Mouse (Mus musculus) midbrain, postnatal 0 days (tissue): ENCODE measurements around the gene Gm26620. TPM values are rescaled to one million over a fixed set of nuclear protein-coding genes. Genes with fewer than 3 reads are reported as not detected.

Source experiments
- ATAC-seq: fragments of 200-750 bp; cut with Nextera tagmentation; 2 replicates; pipeline ENCODE4 v1.8.0; 2017; ENCODE audit warnings: moderate number of reproducible peaks, mild to moderate bottlenecking, moderate TSS enrichment, moderate library complexity; ENCODE audit not compliant: low FRiP score
- DNase-seq: peaks from one replicate; pipeline ENCODE4 v3.0.0-alpha.2; 2015; ENCODE audit warnings: low spot score
- H3K27ac ChIP-seq: fragments of 300-500 bp; sonication (generic); 2 replicates; pipeline ENCODE4 v1.5.1; 2014; ENCODE audit warnings: low read depth, mild to moderate bottlenecking, low read length, mixed read lengths
- H3K27me3 ChIP-seq: fragments of 300-500 bp; sonication (generic); 2 replicates; pipeline ENCODE4 v1.6.1; 2014; ENCODE audit warnings: low read length, control low read depth, mixed read lengths; ENCODE audit not compliant: insufficient read depth
- H3K36me3 ChIP-seq: fragments of 300-500 bp; sonication (generic); 2 replicates; pipeline ENCODE4 v1.6.1; 2014; ENCODE audit warnings: low read length, control low read depth, mixed read lengths; ENCODE audit not compliant: insufficient read depth
- H3K4me1 ChIP-seq: fragments of 300-500 bp; sonication (generic); 2 replicates; pipeline ENCODE4 v1.6.1; 2014; ENCODE audit warnings: mild to moderate bottlenecking, control low read depth, antibody characterized with exemption, low read length, mixed read lengths; ENCODE audit not compliant: insufficient read depth
- H3K4me2 ChIP-seq: fragments of 300-500 bp; sonication (generic); 2 replicates; pipeline ENCODE4 v1.6.1; 2014; ENCODE audit warnings: low read depth, mild to moderate bottlenecking, low read length, mixed read lengths; ENCODE audit not compliant: poor library complexity, severe bottlenecking
- H3K4me3 ChIP-seq: fragments of 300-500 bp; sonication (generic); 2 replicates; pipeline ENCODE4 v1.5.1; 2014; ENCODE audit warnings: low read depth, mild to moderate bottlenecking, low read length, moderate library complexity
- H3K9ac ChIP-seq: fragments of 300-500 bp; sonication (generic); replicated peaks from 2 replicates; pipeline ENCODE4 v1.6.1; 2014; ENCODE audit warnings: mild to moderate bottlenecking, low read length, moderate library complexity, mixed read lengths; ENCODE audit not compliant: poor library complexity, severe bottlenecking
- H3K9me3 ChIP-seq: fragments of 300-500 bp; sonication (generic); 2 replicates; pipeline ENCODE4 v1.6.1; 2016; ENCODE audit warnings: low read length, control low read depth
- CTCF ChIP-seq: IDR thresholded peaks from 2 replicates; pipeline ENCODE4 v1.5.1; 2016; ENCODE audit warnings: antibody characterized with exemption, mild to moderate bottlenecking
- WGBS: fragments of 180-500 bp; shearing (Covaris S2); extraction: QIAGEN DNeasy Blood & Tissue Kit; methylation state at CpG from one replicate; pipeline ENCODE4 v1.1.7; 2014; 5-methylcytosine and 5-hydroxymethylcytosine counted together
- polyA plus RNA-seq: library from polyadenylated mRNA; unstranded; fragments of >200 nt; fragmentation: Nextera tagmentation; extraction: Ambion mirVana; gene quantifications from 2 replicates; pipeline ENCODE4 v1.2.1, GENCODE M21; 2015
- total RNA-seq: library from RNA; depleted of rRNA; stranded (reverse); fragments of >200 nt; gene quantifications from 2 replicates; pipeline ENCODE4 v1.2.3, GENCODE M21; 2014

Gm26620 gene
- total and polyA plus RNA-seq, 2 experiments from 2014 or later = 0.77 to 1.6 TPM

GRCm38 (mm10) chr1:170926941-170927340 lies 42.1 kb downstream of the Gm26620 start:
- H3K9ac ChIP-seq = no peak overlapping the region
- no peak for ATAC-seq
- no peak overlapping the region for H3K4me2 ChIP-seq
- no peak overlapping the region for H3K27ac ChIP-seq
- no peaks in the 10 kb centered on the region for H3K4me1 ChIP-seq
- no peak for TF ChIP-seq CTCF
- H3K9me3 ChIP-seq = no peaks in the 10 kb centered on the region
- no peaks in the 10 kb centered on the region for H3K36me3 ChIP-seq
- H3K4me3 ChIP-seq = no peak overlapping the region
- H3K27me3 ChIP-seq = no peaks in the 10 kb centered on the region
- 53% methylated on average over 6 of the region's 6 CpGs for WGBS
- DNase-seq = no peak

- no peak for TF ChIP-seq CTCF
- Histone ChIP-seq H3K4me1 (no peaks in the 10 kb centered on the region), H3K27me3 (no peaks in the 10 kb centered on the region), H3K27ac (no peak within 1 kb of the TSS), H3K9me3 (no peaks in the 10 kb centered on the region), H3K36me3 (no peaks in the 10 kb centered on the region), H3K9ac (no peak within 1 kb of the TSS), H3K4me3 (no peak within 1 kb of the TSS), H3K4me2 (no peak within 1 kb of the TSS)
- ATAC-seq = no peak
- DNase-seq = no peak
- 83% methylated on average over 3 of the region's 3 CpGs for WGBS
Observed at GRCm38 (mm10) chr1:170927378-170927777, 42.5 kb downstream of the Gm26620 start, which contains the start of gene Fcrla. Gene Fcrla, minus strand, starts transcription at chr1:170927583.

GRCm38 (mm10) chr1:170928467-170928866 lies 43.6 kb downstream of the Gm26620 start:
- DNase-seq = no peak
- Histone ChIP-seq H3K9me3 (no peaks in the 10 kb centered on the region), H3K4me3 (no peak overlapping the region), H3K36me3 (no peaks in the 10 kb centered on the region), H3K9ac (no peak overlapping the region), H3K4me2 (no peak overlapping the region), H3K27me3 (no peaks in the 10 kb centered on the region), H3K4me1 (no peaks in the 10 kb centered on the region), H3K27ac (no peak overlapping the region)
- 65% methylated on average over 2 of the region's 2 CpGs for WGBS
- no peak for TF ChIP-seq CTCF
- no peak for ATAC-seq

GRCm38 (mm10) chr1:170929245-170929644 lies 44.4 kb downstream of the Gm26620 start:
- Histone ChIP-seq H3K4me3 (no peak overlapping the region), H3K9me3 (no peaks in the 10 kb centered on the region), H3K27ac (no peak overlapping the region), H3K27me3 (no peaks in the 10 kb centered on the region), H3K36me3 (no peaks in the 10 kb centered on the region), H3K9ac (no peak overlapping the region), H3K4me1 (no peaks in the 10 kb centered on the region), H3K4me2 (no peak overlapping the region)
- 75% methylated on average over 4 of the region's 4 CpGs for WGBS
- DNase-seq (no peak), ATAC-seq (no peak)
- no peak for TF ChIP-seq CTCF

- no peaks in the 10 kb centered on the region for H3K27me3 ChIP-seq
- no peak overlapping the region for H3K9ac ChIP-seq
- H3K4me1 ChIP-seq = no peaks in the 10 kb centered on the region
- DNase-seq (no peak), ATAC-seq (no peak)
- no peak overlapping the region for H3K4me2 ChIP-seq
- no peak for TF ChIP-seq CTCF
- no peak overlapping the region for H3K27ac ChIP-seq
- no peaks in the 10 kb centered on the region for H3K9me3 ChIP-seq
- no peak overlapping the region for H3K4me3 ChIP-seq
- no peaks in the 10 kb centered on the region for H3K36me3 ChIP-seq
- 80% methylated on average over 3 of the region's 3 CpGs for WGBS
Observed at GRCm38 (mm10) chr1:170932043-170932442, 47.2 kb downstream of the Gm26620 start.

GRCm38 (mm10) chr1:170933386-170933920 lies 48.6 kb downstream of the Gm26620 start:
- Histone ChIP-seq H3K27me3 (no peaks in the 10 kb centered on the region), H3K27ac (no peak overlapping the region), H3K4me1 (no peaks in the 10 kb centered on the region), H3K9ac (no peak overlapping the region), H3K4me3 (no peak overlapping the region), H3K4me2 (no peak overlapping the region), H3K9me3 (no peaks in the 10 kb centered on the region), H3K36me3 (no peaks in the 10 kb centered on the region)
- 76% methylated on average over 6 of the region's 6 CpGs for WGBS
- no peak for DNase-seq
- ATAC-seq = no peak
- TF ChIP-seq CTCF = no peak
